Mouse (Mus musculus) C2C12 (cell line): Measurements from ENCODE around the gene Smurf1. TPM values are rescaled to one million over a fixed set of nuclear protein-coding genes. Genes with fewer than 3 reads are reported as not detected.

Experiments used
- H3K27me3 ChIP-seq: one replicate; pipeline ENCODE4 v1.6.1; 2011; ENCODE audit not compliant: control insufficient read depth, insufficient read depth, insufficient read length
- H3K36me3 ChIP-seq: one replicate; pipeline ENCODE4 v1.6.1; 2011; ENCODE audit not compliant: control insufficient read depth, insufficient read depth
- H3K4me3 ChIP-seq: one replicate; pipeline ENCODE4 v1.5.1; 2011; ENCODE audit warnings: mild to moderate bottlenecking, control low read depth; ENCODE audit not compliant: poor library complexity, insufficient read depth, severe bottlenecking
- H3K79me2 ChIP-seq: one replicate; pipeline ENCODE4 v1.6.1; 2011; ENCODE audit not compliant: control insufficient read depth, insufficient read depth
- H3K79me3 ChIP-seq: one replicate; pipeline ENCODE4 v1.6.1; 2011; ENCODE audit warnings: low read depth, control low read depth
- H3ac ChIP-seq: one replicate; pipeline ENCODE3; 2011; ENCODE audit warnings: low read depth; ENCODE audit not compliant: control insufficient read depth, insufficient read length
- CEBPB ChIP-seq: IDR thresholded peaks from one replicate; pipeline ENCODE4 v1.6.1; 2011; ENCODE audit warnings: low read depth, mild to moderate bottlenecking, control low read depth, moderate library complexity
- CTCF ChIP-seq: IDR thresholded peaks from one replicate; pipeline ENCODE4 v1.5.1; 2011; ENCODE audit not compliant: control insufficient read depth, insufficient read depth, insufficient read length
- FOSL1 ChIP-seq: IDR thresholded peaks from one replicate; pipeline ENCODE4 v1.8.0; 2011; ENCODE audit warnings: mild to moderate bottlenecking, low read length; ENCODE audit not compliant: poor library complexity, insufficient read depth, severe bottlenecking
- MAX ChIP-seq: IDR thresholded peaks from one replicate; pipeline ENCODE4 v1.6.1; 2011; ENCODE audit warnings: mild to moderate bottlenecking, control low read depth
- MYOD1 ChIP-seq: IDR thresholded peaks from one replicate; pipeline ENCODE4 v1.6.1; 2011; ENCODE audit warnings: low read depth; ENCODE audit not compliant: control insufficient read depth, insufficient read length
- MYOG ChIP-seq: IDR thresholded peaks from one replicate; pipeline ENCODE4 v1.6.1; 2011; ENCODE audit not compliant: control insufficient read depth, insufficient read length; ENCODE audit errors: extremely low read depth
- USF1 ChIP-seq: IDR thresholded peaks from one replicate; pipeline ENCODE4 v1.6.1; 2011; ENCODE audit warnings: low read depth, mild to moderate bottlenecking, control low read depth, moderate library complexity
- polyA plus RNA-seq: library from polyadenylated mRNA; unstranded; fragments of >200 nt; fragmentation: generic; extraction: Trizol; gene quantifications from one replicate; pipeline ENCODE4 v1.2.1, GENCODE M21; 2012; ENCODE audit warnings: missing spikeins

Gene Smurf1
- polyA plus RNA-seq, 1 experiment, result 39.1 TPM

GRCm38 (mm10) chr5:144913361-144913760, 52.3 kb downstream of the Smurf1 start:
- Histone ChIP-seq H3K27me3 (no peaks in the 10 kb centered on the region), H3K79me2 (peaks cover 100% of the 10 kb centered on the region), H3K36me3 (no peaks in the 10 kb centered on the region), H3K4me3 (no peak overlapping the region), H3ac (peak overlapping the region; percentile 47), H3K79me3 (peaks cover 87% of the 10 kb centered on the region)
- TF ChIP-seq CTCF (no peak), MAX (no peak), USF1 (peak; percentile 78), MYOG (no peak)

DNA sequence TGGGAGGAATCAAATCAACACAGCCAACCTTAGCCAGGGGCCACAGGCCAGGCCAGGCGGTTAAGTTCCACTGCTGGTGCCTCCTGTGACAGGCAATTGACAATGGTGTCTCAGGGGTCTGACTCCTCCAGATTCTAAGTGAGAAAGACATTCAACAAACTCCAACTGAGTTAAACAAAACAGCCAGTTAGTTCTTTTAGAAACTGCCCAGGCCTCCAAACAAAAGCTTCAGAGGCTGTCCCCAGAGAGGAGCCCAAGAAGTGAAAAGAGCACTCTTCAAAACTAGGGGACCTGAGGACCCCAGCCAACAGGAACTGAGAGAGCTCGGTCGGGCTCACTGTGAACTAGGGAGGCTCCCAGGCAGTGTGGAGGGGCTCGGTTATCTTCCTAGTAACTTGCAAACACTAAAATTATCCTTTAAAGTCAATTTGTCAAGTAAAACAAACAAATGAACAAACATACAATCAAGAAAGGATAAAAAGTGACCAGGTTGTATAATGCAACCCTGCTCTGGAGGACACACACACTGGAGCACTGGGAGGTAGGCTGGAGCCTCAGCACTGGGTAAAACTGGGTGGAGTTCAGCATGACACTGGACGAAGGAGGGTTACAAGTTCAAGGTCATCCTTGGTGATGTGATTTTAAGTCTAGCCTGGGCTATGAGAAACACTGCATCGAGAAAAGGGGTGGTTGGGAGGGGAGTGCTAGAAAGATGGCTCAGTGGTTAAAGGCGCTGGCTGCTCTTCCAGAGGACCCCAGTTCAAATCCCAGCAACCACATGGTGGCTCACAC, 52.9 kb downstream of the Smurf1 start:
- Histone ChIP-seq H3K79me3 (peaks cover 88% of the 10 kb centered on the region), H3K27me3 (no peaks in the 10 kb centered on the region), H3K79me2 (peaks cover 100% of the 10 kb centered on the region), H3ac (no peak overlapping the region), H3K36me3 (no peaks in the 10 kb centered on the region), H3K4me3 (no peak overlapping the region)
- TF ChIP-seq USF1 (no peak), MYOD1 (no peak), MYOG (no peak), FOSL1 (no peak), CEBPB (no peak), MAX (no peak), CTCF (no peak)

DNA sequence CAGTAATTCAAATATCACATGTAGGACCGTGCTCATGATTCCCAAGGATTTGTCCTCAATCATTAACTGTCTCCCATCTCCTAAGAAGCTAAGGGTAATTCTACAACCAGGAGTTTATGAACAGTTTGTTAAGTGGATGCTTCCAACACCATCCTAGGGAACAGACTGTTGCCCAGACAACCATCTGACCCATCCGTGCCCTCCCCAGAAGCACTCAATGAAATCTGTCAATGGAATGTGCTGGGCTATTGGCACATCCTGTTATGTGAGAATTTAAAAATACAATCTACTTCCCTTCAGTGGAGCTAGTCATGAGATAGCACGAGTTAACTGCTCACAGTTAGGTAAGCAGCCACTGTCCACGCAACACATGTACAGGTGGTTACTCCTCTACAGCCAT, 56.1 kb downstream of the Smurf1 start:
- Histone ChIP-seq H3ac (no peak overlapping the region), H3K79me3 (peaks cover 90% of the 10 kb centered on the region), H3K27me3 (no peaks in the 10 kb centered on the region), H3K4me3 (no peak overlapping the region), H3K36me3 (peaks cover 3% of the 10 kb centered on the region), H3K79me2 (peaks cover 100% of the 10 kb centered on the region)
- no peak for TF ChIP-seq USF1
- no peak for TF ChIP-seq CTCF
- no peak for TF ChIP-seq CEBPB
- no peak for TF ChIP-seq FOSL1
- no peak for TF ChIP-seq MYOG
- no peak for TF ChIP-seq MYOD1

- no peak overlapping the region for H3K4me3 ChIP-seq
- H3K36me3 ChIP-seq, result peaks cover 3% of the 10 kb centered on the region
- H3K27me3 ChIP-seq, result no peaks in the 10 kb centered on the region
- H3K79me3 ChIP-seq, result peaks cover 91% of the 10 kb centered on the region
- no peak for TF ChIP-seq MYOD1
- no peak for TF ChIP-seq MAX
- no peak for TF ChIP-seq MYOG
- no peak for TF ChIP-seq CEBPB
- TF ChIP-seq CTCF, result no peak
- no peak for TF ChIP-seq FOSL1
- no peak for TF ChIP-seq USF1
- H3K79me2 ChIP-seq, result peaks cover 100% of the 10 kb centered on the region
- H3ac ChIP-seq, result no peak overlapping the region
Observed at GRCm38 (mm10) chr5:144907591-144907990, 58.1 kb downstream of the Smurf1 start.

- peak overlapping the region; percentile 32 for H3ac ChIP-seq
- H3K4me3 ChIP-seq, result no peak overlapping the region
- TF ChIP-seq MYOG (no peak), CTCF (no peak), CEBPB (no peak), USF1 (no peak), MAX (no peak), MYOD1 (no peak)
- peaks cover 75% of the 10 kb centered on the region for H3K79me3 ChIP-seq
- H3K79me2 ChIP-seq, result peaks cover 96% of the 10 kb centered on the region
- H3K27me3 ChIP-seq, result no peaks in the 10 kb centered on the region
- H3K36me3 ChIP-seq, result peaks cover 21% of the 10 kb centered on the region
Observed at GRCm38 (mm10) chr5:144904356-144905134, 61.1 kb downstream of the Smurf1 start.
